Comparison of ENCODE assay signal across 15 mouse cellular contexts in the genomic region with DNA sequence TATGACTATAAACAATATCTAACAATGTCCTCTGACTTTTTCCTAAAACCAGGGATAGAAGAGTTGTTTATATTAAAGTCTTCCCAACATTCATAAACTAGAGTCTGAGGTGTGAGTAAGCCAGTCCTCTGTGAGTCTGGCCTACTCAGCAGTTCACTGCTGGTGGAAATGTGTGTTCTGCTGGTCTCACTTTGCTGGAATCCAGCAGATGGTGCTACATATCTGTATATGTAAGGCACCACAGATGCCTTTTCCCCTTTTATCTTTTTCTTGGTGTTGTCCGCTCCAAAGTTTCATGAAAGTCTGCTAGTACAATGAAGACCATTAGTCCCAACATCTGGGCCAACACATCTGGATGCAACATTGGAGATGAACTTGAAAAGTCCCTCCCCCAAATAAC. TPM values are rescaled to one million over a fixed set of nuclear protein-coding genes. Genes with fewer than 3 reads are reported as not detected.
DNase-seq lines count a peak whose midpoint lies in the region; ATAC-seq and TF ChIP-seq lines count a peak whose summit lies in the region.
"Had no signal": no experiment of that assay in that cellular context is flagged by ENCODE, and none has a peak within 500 bp of the region (broad histone marks: within the 10 kb centered on the region; RNA-seq: fewer than 3 reads in every experiment).

No protein-coding gene starts in this region.

- H3K27ac ChIP-seq in embryonic facial prominence, embryonic 14.5 days (replicated peaks; ENCODE audit: low read depth, low read length): no peak overlapping the region
- no peak overlapping the region for H3K27ac ChIP-seq in embryonic facial prominence, embryonic 10.5 days (replicated peaks)
- no peak overlapping the region for H3K27ac ChIP-seq in kidney, postnatal 0 days
- no peak overlapping the region for H3K27ac ChIP-seq in midbrain, postnatal 0 days (ENCODE audit: low read depth, low read length)
- no peak overlapping the region for H3K27ac ChIP-seq in midbrain, embryonic 13.5 days
- H3K27ac ChIP-seq: forebrain, embryonic 12.5 days; heart, embryonic 15.5 days; intestine, embryonic 15.5 days; liver, embryonic 14.5 days had no signal

- H3K9me3 ChIP-seq in embryonic facial prominence, embryonic 14.5 days (ENCODE audit: control insufficient read depth, low read length): no peaks in the 10 kb centered on the region
- H3K9me3 ChIP-seq in embryonic facial prominence, embryonic 10.5 days: no peaks in the 10 kb centered on the region
- H3K9me3 ChIP-seq in kidney, postnatal 0 days (replicated peaks; ENCODE audit: low read length): no peaks in the 10 kb centered on the region
- H3K9me3 ChIP-seq in midbrain, postnatal 0 days (ENCODE audit: low read length): no peaks in the 10 kb centered on the region
- H3K9me3 ChIP-seq in midbrain, embryonic 13.5 days: no peaks in the 10 kb centered on the region
- H3K9me3 ChIP-seq: forebrain, embryonic 12.5 days; heart, embryonic 15.5 days; intestine, embryonic 15.5 days had no signal

- DNase-seq in embryonic facial prominence, embryonic 14.5 days (ENCODE audit: low spot score): peak; percentile 14
- no peak for DNase-seq in embryonic facial prominence, embryonic 10.5 days (ENCODE audit: low spot score)
- DNase-seq in kidney, postnatal 0 days (ENCODE audit: low spot score): peak; percentile 2
- DNase-seq in kidney, adult 8-10 months: no peak
- DNase-seq in midbrain, postnatal 0 days (ENCODE audit: low spot score): peak; percentile 66
- peak; percentile 17 for DNase-seq in layer of hippocampus, adult 9-11 months
- no peak for DNase-seq in liver
- DNase-seq: B cell, adult 2 months; gastrocnemius, postnatal 25 days had no signal

- no peaks in the 10 kb centered on the region for H3K27me3 ChIP-seq in embryonic facial prominence, embryonic 14.5 days (replicated peaks; ENCODE audit: control insufficient read depth, insufficient read depth, low read length)
- no peaks in the 10 kb centered on the region for H3K27me3 ChIP-seq in embryonic facial prominence, embryonic 10.5 days (replicated peaks; ENCODE audit: low read depth, poor library complexity, severe bottlenecking)
- no peaks in the 10 kb centered on the region for H3K27me3 ChIP-seq in kidney, postnatal 0 days (ENCODE audit: insufficient read depth, low read length)
- H3K27me3 ChIP-seq in midbrain, postnatal 0 days (ENCODE audit: insufficient read depth, low read length): no peaks in the 10 kb centered on the region
- H3K27me3 ChIP-seq in midbrain, embryonic 13.5 days: no peaks in the 10 kb centered on the region
- H3K27me3 ChIP-seq: forebrain, embryonic 12.5 days; heart, embryonic 15.5 days; intestine, embryonic 15.5 days had no signal

- no peak overlapping the region for H3K4me2 ChIP-seq in embryonic facial prominence, embryonic 14.5 days (ENCODE audit: low read depth, low read length)
- H3K4me2 ChIP-seq in kidney, postnatal 0 days (ENCODE audit: low read length): no peak overlapping the region
- H3K4me2 ChIP-seq in midbrain, postnatal 0 days (ENCODE audit: low read depth, low read length, poor library complexity, severe bottlenecking): no peak overlapping the region
- H3K4me2 ChIP-seq in midbrain, embryonic 13.5 days (replicated peaks): no peak overlapping the region
- H3K4me2 ChIP-seq: forebrain, embryonic 12.5 days; heart, embryonic 15.5 days; intestine, embryonic 15.5 days had no signal

- WGBS in embryonic facial prominence, embryonic 14.5 days: 57% methylated on average over 1 of the region's 1 CpGs
- 73% methylated on average over 1 of the region's 1 CpGs for WGBS in embryonic facial prominence, embryonic 10.5 days
- 63% methylated on average over 1 of the region's 1 CpGs for whole genome bisulfite sequencing in kidney, postnatal 0 days
- WGBS in midbrain, postnatal 0 days: 33% methylated on average over 1 of the region's 1 CpGs
- WGBS in midbrain, embryonic 13.5 days: 66% methylated on average over 1 of the region's 1 CpGs

- TF ChIP-seq CTCF in kidney, postnatal 0 days (IDR thresholded peaks at IDR 0.05; ENCODE audit: low read depth): peak; percentile 30; the same call in 1 of the 2 replicates
- peak; percentile 77 for TF ChIP-seq CTCF in midbrain, postnatal 0 days (IDR thresholded peaks at IDR 0.05)

- no peak for ATAC-seq in embryonic facial prominence, embryonic 14.5 days (ENCODE audit: low read depth)
- no peak for ATAC-seq in kidney, postnatal 0 days (replicated peaks; ENCODE audit: low FRiP score, low read depth)
- ATAC-seq in midbrain, postnatal 0 days (ENCODE audit: low FRiP score): no peak
- ATAC-seq in midbrain, embryonic 13.5 days: no peak
- ATAC-seq: intestine, embryonic 15.5 days had no signal

- no peak overlapping the region for H3K4me3 ChIP-seq in embryonic facial prominence, embryonic 14.5 days (ENCODE audit: low read depth, low read length)
- no peak overlapping the region for H3K4me3 ChIP-seq in embryonic facial prominence, embryonic 10.5 days
- H3K4me3 ChIP-seq in kidney, postnatal 0 days (replicated peaks; ENCODE audit: low read depth, low read length): no peak overlapping the region
- H3K4me3 ChIP-seq in midbrain, postnatal 0 days (ENCODE audit: low read depth, low read length): no peak overlapping the region
- no peak overlapping the region for H3K4me3 ChIP-seq in midbrain, embryonic 13.5 days (replicated peaks)
- H3K4me3 ChIP-seq: forebrain, embryonic 12.5 days; heart, embryonic 15.5 days; intestine, embryonic 15.5 days; myocyte had no signal

- no peak overlapping the region for H3K9ac ChIP-seq in embryonic facial prominence, embryonic 14.5 days (ENCODE audit: low read depth, low read length)
- no peak overlapping the region for H3K9ac ChIP-seq in kidney, postnatal 0 days (ENCODE audit: low read depth, low read length)
- H3K9ac ChIP-seq in midbrain, postnatal 0 days (replicated peaks; ENCODE audit: low read length, poor library complexity, severe bottlenecking): no peak overlapping the region
- H3K9ac ChIP-seq in midbrain, embryonic 13.5 days (replicated peaks): no peak overlapping the region
- H3K9ac ChIP-seq: forebrain, embryonic 12.5 days; heart, embryonic 15.5 days; intestine, embryonic 15.5 days; liver, embryonic 14.5 days had no signal

- no peaks in the 10 kb centered on the region for H3K4me1 ChIP-seq in embryonic facial prominence, embryonic 14.5 days (ENCODE audit: control insufficient read depth, insufficient read depth, low read length)
- H3K4me1 ChIP-seq in embryonic facial prominence, embryonic 10.5 days: no peaks in the 10 kb centered on the region
- no peaks in the 10 kb centered on the region for H3K4me1 ChIP-seq in kidney, postnatal 0 days (replicated peaks; ENCODE audit: insufficient read depth, low read length)
- H3K4me1 ChIP-seq in midbrain, postnatal 0 days (ENCODE audit: insufficient read depth, low read length): no peaks in the 10 kb centered on the region
- H3K4me1 ChIP-seq in midbrain, embryonic 13.5 days (replicated peaks): no peaks in the 10 kb centered on the region
- H3K4me1 ChIP-seq: forebrain, embryonic 12.5 days; heart, embryonic 15.5 days; intestine, embryonic 15.5 days had no signal

- H3K36me3 ChIP-seq in embryonic facial prominence, embryonic 14.5 days (ENCODE audit: control insufficient read depth, insufficient read depth, low read length): no peaks in the 10 kb centered on the region
- H3K36me3 ChIP-seq in embryonic facial prominence, embryonic 10.5 days (replicated peaks): no peaks in the 10 kb centered on the region
- no peaks in the 10 kb centered on the region for H3K36me3 ChIP-seq in kidney, postnatal 0 days (ENCODE audit: insufficient read depth, low read length)
- no peaks in the 10 kb centered on the region for H3K36me3 ChIP-seq in midbrain, postnatal 0 days (ENCODE audit: insufficient read depth, low read length)
- H3K36me3 ChIP-seq in midbrain, embryonic 13.5 days: no peaks in the 10 kb centered on the region
- H3K36me3 ChIP-seq: forebrain, embryonic 12.5 days; heart, embryonic 15.5 days; intestine, embryonic 15.5 days had no signal

RNA-seq across cellular contexts. Expression of gene Ccdc39, which starts 9.0 kb away (rescaled TPM):
- polyA plus RNA-seq in embryonic facial prominence, embryonic 14.5 days (2014; fragmentation: Nextera tagmentation; extraction: Ambion mirVana): 4.8 and 7.1 TPM in 2 replicates
- 5.8 and 6.2 TPM in 2 replicates for polyA plus RNA-seq in embryonic facial prominence, embryonic 10.5 days (2016; fragmentation: Nextera tagmentation; extraction: Ambion mirVana)
- 2.5 and 3.2 TPM in 2 replicates for polyA plus RNA-seq in kidney, postnatal 0 days (2015; fragmentation: Nextera tagmentation; extraction: Ambion mirVana)
- total RNA-seq in midbrain, postnatal 0 days (2014; rRNA removed): 23.1 and 28.6 TPM in 2 replicates
- 14.5 and 17.3 TPM in 2 replicates for polyA plus RNA-seq in midbrain, postnatal 0 days (2015; fragmentation: Nextera tagmentation; extraction: Ambion mirVana)
- polyA plus RNA-seq in midbrain, embryonic 13.5 days (2015; fragmentation: Nextera tagmentation; extraction: Ambion mirVana): 13.7 and 14.1 TPM in 2 replicates
- total RNA-seq: gastrocnemius, postnatal 25 days had no signal

RNA-seq across cellular contexts. Expression of gene Ttc14, which starts 53.4 kb away (rescaled TPM):
- 58.8 and 67.8 TPM in 2 replicates for polyA plus RNA-seq in embryonic facial prominence, embryonic 14.5 days (2014; fragmentation: Nextera tagmentation; extraction: Ambion mirVana)
- polyA plus RNA-seq in embryonic facial prominence, embryonic 10.5 days (2016; fragmentation: Nextera tagmentation; extraction: Ambion mirVana): 50.7 and 55.0 TPM in 2 replicates
- 52.0 and 53.5 TPM in 2 replicates for polyA plus RNA-seq in kidney, postnatal 0 days (2015; fragmentation: Nextera tagmentation; extraction: Ambion mirVana)
- 51.8 and 60.8 TPM in 2 replicates for total RNA-seq in midbrain, postnatal 0 days (2014; rRNA removed)
- 54.2 and 62.5 TPM in 2 replicates for polyA plus RNA-seq in midbrain, postnatal 0 days (2015; fragmentation: Nextera tagmentation; extraction: Ambion mirVana)
- 69.3 and 73.4 TPM in 2 replicates for polyA plus RNA-seq in midbrain, embryonic 13.5 days (2015; fragmentation: Nextera tagmentation; extraction: Ambion mirVana)

Comparison
In these comparisons a context has a peak if more than half of its experiments do, and no peak if none do; other contexts are left out.
1. DNase-seq: peak in embryonic facial prominence, embryonic 14.5 days (single experiment), kidney, postnatal 0 days (single experiment), midbrain, postnatal 0 days (single experiment) and layer of hippocampus, adult 9-11 months (single experiment); none in embryonic facial prominence, embryonic 10.5 days (single experiment), kidney, adult 8-10 months (0 of 2) and liver (single experiment).